Mouse (Mus musculus) spleen, adult 18-20 months (tissue): Measurements from ENCODE around the gene AA986860.

Experiments
- DNase-seq, 2 experiments: peaks; one replicate each; pipeline ENCODE4 v3.0.0; 2022; ENCODE audit warnings: mixed read lengths in 2 of 2

AA986860 gene

DNA sequence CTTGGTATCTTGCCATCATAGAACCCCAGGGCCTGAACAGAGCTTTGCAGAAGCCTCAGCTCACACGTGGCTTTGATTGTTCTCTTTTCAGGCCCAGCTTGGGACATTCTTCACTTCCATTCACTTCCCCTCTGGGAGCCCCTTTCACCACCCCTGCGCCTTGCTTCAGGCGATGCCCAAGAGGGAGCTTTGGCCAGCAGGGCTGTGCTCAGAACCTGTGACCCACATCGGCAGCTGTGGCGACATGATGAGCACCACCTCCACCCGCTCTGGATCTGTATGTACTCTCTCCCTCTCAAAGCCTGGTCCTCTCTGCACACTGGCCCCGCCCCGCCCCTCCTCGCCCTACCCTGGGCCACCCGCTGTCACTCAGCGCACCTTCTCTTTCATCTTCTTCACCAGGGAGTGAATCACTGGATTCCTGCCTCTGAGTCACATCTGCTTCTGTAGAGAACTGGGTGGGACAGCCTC lies 5.7 kb downstream of the AA986860 start:
- DNase-seq: no peak

DNA sequence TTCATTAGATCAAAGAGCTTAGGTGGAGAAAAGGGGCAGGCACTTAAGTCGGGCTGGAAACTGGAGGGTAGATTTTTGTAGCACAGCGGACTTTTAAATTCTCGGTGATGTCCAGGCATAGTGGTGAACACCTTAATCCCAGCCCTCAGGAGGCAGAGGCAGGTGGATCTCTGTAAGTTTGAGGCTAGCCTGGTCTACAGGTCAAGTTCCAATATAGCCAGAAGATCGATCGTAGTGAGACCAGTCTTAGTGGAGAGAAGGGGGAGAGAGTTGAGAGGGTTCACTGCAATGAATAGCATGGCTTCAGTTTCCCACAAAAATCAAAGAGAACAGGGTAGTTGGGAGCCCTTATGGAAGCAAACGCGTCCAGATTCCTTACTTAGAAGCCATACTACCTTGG lies 6.1 kb downstream of the AA986860 start:
- no peak for DNase-seq

DNA sequence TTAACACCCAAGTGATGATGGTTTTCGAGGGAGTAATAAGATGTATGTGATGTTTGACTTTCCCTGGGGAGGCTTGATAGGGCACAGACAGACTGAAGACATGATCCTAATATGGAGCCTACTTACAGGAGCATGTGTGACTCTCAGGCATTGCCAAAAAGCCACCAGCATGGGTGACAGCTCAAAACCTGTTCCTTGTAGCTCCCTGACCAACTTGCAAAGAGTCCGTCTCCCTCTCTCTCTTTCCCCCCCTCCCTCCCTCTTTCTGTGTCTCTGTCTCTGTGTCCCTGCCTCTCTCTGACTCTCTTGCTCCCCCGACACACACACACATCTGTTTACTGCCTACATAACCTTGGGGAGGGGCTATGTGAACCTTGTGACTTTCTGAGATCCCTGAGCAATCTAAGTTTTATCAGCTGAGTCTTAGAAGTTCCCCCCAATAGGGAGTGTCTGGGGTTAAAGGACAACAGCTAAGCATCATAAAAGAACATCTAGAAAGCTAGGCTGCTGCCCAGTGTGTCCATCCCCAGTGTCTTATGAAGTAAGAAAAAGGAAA lies 6.9 kb downstream of the AA986860 start:
- no peak for DNase-seq

DNA sequence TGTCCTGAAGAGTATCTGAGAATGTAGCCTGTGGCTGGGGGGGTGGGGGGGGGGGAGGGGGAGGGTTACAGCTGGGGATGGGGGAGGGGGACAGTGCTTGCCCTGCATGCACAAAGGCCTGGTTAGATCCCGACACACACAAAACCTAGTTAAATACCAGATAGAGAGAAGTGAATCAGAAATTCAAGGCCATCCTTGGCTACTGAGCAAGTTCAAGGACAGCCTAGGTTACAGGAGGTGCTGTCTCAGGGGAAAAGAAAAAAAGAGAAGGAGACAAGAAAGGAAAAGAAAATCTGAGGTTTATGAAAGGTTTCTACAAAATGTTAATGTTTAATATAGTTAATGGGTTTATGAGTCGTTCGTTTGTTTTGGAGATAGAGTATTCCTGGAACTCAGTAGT lies 7.9 kb downstream of the AA986860 start:
- DNase-seq: no peak

DNA sequence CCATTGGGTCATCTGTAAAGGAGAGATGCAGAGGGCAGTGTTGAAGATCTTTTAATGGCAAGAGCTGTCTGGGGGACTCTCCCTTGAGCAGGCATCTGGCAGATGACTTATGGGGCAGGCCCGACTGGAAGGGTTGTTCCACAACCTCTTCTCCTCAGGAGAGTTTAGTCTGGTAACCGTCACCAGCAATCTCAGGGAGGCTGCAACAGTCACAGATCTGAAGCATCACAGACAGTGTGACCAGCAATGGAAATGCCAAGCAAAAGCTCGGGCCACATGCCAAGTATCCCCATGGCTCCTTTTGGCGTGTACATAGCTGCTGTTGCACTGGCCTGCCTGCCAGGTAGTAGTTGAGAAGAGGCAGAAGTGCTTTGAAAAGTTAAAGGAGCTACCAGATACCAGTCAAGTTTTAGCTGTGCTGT lies 8.5 kb downstream of the AA986860 start:
- no peak for DNase-seq

DNA sequence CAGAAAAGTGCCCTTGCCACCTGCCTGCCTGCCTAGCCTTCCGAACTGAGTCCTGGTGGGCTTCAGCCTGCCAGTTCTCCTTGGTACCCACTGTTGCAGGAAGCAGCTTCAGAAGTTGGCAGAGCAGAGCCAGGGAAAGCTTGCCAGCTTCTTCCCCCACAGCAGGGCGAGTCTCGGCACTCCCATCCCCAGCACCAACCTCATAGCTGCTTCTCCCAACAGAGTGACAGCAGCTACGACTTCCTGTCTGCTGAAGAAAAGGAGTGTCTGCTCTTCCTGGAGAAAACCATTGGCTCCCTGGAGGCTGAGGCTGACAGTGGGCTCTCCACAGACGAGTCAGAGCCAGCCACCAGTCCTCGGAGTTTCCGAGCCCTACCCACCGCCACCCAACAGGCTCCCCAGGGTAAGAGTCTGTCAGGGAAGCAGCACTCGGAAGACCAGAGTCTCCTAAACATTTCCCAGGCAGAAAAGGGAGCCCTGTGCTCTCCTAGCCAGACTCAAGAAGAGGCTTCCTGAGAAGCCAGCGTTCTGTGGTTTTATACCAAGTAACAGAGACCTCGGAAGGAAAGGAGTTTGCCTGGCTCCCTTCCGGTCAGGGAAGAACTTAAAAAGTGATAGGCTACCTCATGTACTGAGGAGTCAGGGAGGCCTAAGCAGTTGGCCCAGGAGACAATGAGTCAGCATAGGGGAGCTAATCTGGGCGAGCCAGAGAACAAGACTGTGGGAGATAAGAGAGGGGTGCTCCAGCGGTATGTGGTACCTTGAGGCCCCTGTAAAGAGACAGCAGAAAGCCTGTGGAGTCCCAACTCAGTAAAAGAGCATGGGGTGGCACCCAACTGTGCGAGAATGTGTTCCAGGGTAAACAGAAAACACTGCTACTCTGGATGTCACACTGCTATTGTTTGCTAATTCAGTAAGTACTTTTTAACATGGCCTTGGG lies 9.3 kb downstream of the AA986860 start:
- no peak for DNase-seq

DNA sequence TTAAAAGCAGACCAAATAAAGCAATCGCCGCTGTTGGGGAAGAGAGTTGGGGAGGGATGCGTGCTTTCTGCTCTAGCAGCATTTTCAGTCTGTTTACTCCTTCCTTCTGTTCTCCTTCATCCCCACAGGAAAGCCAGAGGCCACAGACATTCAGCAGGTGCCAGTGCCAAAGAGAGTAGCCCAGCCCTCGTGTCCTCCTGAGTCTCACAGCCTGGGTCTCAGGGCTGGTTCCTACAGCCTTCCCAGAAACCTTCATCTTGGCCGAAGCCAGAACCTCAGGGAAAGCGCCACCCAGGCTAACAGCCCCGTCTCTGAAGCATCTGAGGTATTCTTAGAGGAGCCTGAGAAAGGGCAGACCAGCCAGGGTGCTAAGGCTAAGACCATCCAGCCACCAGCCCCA lies 10.4 kb downstream of the AA986860 start:
- DNase-seq: no peak

DNA sequence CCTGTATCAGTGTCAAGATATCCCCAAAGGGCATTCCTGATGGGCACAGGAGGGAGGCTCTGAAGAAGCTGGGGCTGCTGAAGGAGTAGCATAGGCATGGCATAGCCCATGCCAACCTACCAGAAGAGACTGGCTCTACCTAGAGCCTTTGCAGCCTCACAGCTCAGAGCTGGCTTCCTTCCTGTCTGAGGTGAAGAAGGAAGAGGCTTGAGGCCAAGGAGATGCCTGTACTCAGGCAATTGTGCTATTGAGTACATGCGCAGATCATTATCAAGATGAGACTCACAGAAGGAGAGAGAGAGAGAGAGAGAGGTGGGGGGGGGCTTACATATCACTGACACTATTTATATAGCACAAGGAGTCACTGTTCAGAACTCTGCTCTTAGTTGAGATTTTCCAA lies 12.0 kb downstream of the AA986860 start:
- DNase-seq: no peak

DNA sequence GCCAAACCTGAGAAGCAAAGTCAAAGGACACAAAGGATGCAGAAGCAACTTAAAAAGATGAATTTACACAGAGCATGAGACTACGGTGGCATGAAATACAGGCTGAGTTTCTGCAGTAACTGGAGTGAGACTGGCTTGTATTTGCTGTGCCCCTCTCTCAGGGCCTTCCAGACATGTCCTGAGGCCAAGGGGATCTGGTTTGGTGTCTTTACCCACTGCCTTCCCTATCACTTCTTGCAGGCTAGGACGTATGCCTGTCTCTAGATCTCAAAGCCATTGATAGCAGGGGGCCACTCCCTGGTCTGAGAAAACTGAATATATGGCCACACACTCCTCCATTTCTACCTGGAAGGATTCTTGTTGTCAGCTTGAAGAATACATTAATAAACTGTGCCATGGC lies 12.4 kb downstream of the AA986860 start:
- no peak for DNase-seq

DNA sequence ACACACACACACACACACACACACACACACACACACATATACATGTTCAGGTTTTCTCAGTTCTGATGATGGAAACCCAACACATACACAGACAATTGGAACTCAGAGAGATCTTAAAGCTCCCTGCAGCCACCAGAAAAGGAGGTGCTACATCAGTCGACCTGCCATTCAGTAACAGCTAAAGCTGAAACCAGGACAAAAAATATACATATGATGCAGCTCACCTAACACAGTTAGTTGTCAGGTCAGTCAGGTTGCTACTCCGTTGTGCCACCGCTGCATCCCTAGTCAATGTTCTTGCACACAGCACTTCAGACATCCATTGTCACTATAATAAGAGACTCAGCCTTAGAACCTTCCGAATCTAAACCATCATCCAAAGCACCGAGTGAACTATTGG lies 13.2 kb downstream of the AA986860 start:
- DNase-seq: no peak

DNA sequence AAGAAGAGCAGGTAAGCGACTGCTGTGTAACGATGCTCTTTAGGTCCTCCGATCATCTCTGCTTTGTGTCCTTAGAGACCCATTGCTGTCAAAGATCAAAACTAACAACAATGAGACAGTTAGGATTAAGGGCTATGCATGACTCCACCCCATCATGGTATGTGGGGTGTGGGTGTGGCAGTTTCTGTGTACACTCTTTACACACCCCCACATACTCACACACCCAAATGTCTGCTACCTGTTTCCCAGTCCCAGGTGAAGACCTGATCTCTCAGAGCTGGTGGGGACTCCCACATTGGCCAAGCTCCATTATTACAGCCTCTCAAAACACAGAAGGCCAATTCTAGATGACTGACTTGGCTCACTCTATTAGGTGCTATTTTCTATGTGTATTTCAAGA lies 13.8 kb downstream of the AA986860 start:
- DNase-seq: no peak

DNA sequence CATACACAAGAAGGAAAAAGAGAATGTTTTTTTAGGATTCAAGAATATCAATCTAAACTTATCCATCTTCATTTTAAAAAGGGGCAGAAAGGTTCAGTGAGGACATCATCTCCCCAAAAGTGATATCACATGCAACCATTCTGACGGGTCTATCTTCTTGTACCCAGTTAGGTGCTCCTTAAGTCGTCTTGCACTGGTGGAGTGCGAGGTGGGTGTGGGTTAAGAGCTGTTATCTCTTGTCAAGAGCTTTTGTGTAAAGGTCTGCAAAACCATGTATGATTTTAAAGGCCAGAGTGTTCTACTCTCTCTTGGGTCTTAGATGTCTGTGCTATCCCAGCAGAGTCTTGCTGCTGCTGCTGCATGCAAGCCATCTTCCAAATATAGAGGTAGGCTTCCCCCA lies 15.0 kb downstream of the AA986860 start:
- DNase-seq: no peak

DNA sequence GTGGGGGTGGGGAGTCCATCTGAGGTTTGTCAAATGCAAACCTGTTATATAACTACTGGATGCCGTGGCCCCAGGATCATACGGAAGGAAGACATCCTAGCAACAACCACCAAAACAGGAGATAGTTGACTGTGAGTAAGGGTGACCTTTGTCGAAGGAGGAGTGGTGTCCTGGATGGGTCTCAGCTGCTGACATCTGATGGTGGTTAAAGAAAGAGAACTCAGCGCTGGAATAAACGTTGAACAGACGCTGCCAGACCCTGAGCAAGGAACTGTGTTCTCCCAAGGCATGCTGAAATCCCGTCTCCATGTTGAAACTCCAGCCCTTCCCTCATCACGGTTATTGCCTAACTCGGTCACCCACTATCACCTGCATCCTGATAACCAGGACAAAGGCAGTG lies 27.9 kb downstream of the AA986860 start:
- no peak for DNase-seq

DNA sequence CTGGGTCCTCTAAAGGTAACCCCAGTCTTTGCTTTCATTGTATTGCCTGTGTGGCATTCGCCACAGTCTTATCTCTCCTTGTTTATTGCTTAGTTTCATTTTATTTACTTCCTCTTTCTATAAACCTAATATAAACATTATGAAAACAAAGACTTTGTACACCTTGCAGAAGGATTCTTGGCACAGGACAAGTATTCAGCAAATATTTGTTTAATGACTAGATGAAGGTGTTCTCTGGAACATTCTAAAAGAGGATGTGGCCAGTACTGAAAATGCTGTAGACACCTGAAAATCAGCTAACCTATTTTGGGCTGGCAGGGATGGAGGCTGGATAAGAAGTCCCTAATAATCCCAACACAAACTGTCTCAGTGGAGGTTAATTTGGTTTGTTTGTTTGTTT lies 29.8 kb downstream of the AA986860 start:
- no peak for DNase-seq

DNA sequence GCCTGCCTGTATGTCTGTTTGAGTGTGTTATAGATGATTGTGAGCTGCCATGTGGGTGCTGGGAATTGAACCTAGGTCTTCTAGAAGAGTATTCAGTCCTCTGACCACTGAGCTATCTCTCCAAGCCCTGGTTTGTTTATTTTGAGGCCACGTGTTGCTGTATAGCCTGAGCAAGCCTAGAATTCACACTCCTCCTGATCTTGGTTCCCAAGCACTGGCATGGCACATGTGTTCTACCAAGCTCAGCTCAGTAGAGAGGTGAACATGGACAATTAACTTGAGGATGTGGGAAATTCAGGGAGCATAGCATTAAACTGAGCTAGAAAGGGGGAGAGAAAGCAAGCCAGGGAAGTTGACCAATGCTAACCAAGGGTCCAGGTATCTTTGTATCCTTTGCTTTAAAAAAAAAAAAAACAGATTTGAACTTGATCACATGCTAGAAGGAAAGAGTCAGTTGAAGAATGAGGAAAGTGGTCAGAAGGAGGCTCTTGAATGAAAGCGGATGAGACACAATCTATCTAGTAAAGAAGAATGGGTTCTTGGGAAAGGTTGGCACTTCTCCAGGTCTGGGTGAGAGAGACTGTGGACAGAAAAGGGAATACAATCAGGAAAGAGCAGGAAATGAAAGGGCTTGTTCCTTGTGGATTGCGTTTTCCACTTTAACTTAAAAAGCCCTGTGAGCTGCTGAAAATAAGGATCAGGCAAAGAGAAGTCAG lies 30.4 kb downstream of the AA986860 start:
- DNase-seq: no peak

DNA sequence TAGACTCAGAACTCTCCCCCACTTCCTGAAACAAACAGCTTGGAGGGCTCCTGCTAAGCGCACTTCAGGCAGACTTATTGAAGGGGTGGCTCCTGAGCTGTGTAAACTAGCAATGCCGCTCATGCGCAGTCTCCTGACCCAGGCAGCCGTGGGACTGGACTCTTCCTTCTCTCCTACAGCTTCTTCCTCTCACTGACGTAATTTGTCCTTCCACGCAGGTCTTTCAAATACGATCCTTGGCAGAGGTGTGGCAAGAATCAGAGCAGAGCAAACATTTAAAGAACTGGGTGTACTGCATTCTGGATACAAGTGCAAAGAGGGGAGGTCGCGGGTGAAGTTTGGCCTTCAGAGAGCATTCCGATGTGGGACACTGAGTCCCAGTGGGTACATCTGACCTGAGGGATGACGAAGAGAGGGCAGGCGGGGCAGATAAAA lies 32.3 kb downstream of the AA986860 start:
- no peak for DNase-seq

DNA sequence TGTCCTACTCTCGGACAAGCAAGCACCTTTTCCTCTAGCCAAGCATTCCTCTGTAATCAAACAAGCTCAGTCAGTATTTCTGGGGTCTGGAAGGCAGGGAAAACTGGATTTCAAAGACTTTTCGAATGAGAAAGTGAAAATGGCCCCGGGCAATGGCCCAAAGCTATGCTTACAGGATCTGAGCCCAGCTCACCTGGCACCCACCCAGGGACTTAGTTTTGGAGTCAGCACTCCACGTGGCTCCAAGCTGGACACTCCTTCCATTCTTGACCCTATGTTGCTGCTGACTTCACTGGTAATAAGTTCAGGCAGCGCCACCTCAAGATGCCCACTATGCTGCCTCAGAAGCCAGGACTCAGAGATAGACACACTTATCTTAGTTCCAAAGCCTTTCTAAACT lies 35.3 kb downstream of the AA986860 start:
- no peak for DNase-seq

DNA sequence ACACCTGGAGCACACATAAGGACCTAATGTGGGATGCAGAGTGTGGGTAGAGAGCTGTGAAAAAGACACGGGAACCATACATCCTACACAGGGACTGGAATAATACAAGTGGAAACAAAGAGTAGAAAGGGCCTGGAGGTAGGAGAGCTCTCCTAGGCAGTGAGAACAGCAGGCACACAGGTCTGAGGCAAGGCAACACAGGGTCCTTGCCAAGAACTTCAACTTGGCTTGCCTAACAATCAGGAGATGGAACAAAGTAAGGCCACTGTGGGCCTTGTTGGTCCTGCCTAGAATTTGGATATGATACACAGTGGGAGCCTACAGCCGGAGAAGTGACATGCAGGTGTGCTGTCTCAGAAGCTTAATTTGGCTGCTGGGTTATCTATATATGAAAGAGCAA lies 38.1 kb downstream of the AA986860 start:
- no peak for DNase-seq

DNA sequence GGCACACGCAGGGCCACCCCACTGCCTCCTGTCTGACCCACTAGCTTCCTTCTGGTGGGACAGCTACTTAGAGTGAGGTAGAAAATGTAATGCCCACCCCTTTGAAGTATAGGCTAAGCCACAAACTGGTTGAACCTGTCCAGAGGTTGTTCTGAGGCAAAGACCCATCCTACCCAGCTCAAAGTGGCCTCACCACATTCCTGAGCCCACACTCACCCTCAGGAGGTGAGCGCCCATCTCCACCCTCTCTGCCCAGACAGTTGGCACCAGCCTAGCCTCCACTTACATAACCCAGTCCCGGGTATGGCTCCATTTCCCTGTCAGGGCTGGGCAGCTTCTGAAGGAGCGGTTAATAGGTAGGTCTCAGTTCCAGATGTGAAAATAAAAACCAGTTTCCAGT lies 38.7 kb downstream of the AA986860 start:
- no peak for DNase-seq

DNA sequence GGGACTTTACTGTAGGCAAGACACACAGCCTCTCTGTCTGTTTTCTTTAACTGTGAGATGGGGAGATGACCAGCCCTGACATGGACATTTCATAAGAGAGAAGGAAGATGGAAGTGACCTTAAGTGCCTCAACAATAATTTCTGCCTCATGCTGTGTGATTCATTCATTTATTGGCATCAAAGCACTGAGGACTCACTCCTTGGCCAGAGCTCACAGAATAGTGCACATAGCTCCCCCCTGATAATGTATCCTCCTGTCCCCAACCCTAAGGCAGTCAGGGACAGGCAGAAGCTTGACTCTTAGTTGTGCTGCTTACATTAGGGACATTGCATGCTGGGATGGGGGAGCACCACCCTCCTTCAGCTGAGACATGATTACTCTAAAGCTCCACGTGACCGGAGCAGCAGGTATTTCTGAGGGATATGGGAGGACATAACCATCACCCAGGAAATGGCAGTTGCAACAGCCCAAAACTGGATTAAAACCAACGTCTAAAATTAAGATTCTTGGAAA lies 39.3 kb downstream of the AA986860 start:
- DNase-seq: no peak

DNA sequence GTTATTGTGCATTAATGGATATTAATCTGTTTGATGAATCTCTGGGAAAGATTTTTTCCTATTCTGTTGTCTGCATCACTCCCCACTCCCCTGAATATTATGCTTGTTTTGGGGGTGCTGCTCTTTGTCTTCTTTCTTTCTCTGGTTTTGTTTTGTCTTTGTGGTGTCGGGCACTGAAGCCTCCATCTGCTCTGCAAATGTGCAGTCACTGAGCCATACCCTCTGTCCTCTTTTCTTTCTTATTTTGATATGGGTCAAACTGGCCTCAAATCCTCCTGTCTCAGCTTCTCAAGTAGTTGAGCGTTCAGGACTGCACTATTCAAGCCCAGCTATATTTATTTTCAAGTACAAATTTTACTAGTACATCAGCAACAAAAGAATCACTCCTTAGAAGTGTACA lies 43.5 kb downstream of the AA986860 start:
- no peak for DNase-seq

DNA sequence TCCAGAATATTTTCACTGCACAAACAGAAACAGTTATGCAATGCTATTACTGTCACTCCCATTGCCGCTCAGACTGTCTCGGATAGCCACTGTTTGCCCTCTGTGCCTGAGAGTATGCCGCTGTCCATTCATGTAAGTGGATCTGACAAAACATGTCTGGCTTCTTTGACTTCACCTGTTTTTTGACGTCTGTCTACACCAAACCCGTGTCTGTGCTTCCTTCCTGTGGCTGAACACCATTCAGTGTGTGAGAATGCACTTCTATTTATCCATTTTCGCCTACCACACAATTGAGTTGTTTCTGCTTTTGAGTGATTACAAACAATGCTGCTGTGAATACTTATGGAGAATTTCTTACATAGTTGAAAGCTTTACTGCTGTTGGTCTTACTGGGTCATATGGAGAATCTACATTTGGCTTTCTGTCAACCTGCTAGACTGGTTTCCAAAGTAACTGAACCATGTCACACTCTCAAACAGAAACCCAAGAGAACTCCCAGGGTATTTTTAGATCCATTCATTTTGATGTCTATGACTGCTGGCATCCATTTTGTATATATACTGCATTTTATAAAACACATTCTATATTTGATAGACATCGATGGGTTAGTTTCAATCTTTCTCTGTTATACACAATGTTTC lies 44.0 kb downstream of the AA986860 start:
- DNase-seq: no peak

DNA sequence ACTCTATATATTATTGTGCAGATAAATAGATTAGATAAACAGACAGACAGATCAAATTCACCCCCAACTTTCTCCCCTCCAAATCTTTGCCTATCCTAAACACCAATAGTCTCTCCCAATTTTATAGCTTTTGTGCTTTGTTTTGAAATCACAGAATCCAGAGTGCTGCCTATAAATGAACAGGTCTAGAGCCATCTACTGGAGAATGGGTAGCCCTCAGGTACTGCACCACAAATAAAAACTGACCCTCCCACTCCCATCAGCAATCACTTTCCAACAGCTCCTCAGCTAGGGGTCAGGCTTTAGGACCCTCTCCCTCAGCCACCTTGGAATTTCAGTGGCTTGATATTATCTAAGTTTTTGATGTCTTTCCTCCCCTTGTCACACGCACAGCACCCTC lies 44.9 kb downstream of the AA986860 start:
- no peak for DNase-seq
